8 mouse cellular contexts compared by ENCODE assay signal in the genomic region with DNA sequence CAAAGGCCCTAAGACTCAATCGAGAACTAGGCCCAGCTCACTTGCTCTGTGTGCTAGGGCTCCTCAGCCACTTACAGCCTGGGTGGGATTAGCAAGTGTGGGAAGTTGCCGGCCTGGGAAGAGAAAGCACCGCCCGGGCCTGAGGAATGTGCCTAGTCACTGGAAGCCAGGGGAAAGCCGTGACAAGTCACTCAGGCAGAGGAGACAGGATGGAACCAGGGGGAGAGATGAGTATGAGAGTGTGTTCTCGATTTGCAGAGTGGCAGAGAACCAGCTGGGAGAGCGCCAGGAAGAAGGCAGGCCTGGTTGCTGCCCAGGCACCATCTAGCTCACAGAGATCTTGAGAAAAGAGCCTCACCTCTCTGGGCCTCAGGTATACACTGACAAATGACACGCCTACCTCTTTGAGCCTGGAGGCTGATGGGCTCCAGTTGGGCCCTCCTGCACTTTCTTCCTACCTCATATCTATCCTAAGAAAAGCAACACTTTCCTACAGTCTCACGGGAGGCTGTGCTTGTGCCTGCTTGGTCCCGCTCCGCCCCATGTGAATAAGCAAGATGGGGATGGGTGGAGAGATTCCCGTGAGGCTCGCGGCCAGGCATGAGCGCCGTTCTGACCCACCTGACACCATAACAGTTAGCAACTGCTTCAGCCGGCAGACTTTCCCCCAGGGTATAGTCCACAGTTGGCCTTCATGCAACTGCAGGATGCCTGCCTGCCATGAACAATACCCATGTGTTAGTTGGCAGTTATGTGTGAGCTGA.
DNase-seq lines count a peak whose midpoint lies in the region; ATAC-seq and TF ChIP-seq lines count a peak whose summit lies in the region.

No protein-coding gene starts in this region.

- no peak for DNase-seq in spleen, adult 2 months (ENCODE audit: low read depth in 1 of 2, low spot score in 2 of 2)
- no peak for DNase-seq in spleen, adult 12 weeks (ENCODE audit: low spot score)
- DNase-seq in brain, adult 2 months (ENCODE audit: low read depth, low spot score) = peak; percentile 91
- DNase-seq in forebrain, postnatal 0 days = no peak
- DNase-seq in liver, embryonic 13.5 days = no peak

- H3K9ac ChIP-seq in forebrain, postnatal 0 days = no peak overlapping the region
- peak overlapping the region; percentile 31; the same call in 1 of the 2 replicates for H3K9ac ChIP-seq in intestine, embryonic 16.5 days (ENCODE audit: low read depth, low read length)
- H3K9ac ChIP-seq in liver, embryonic 13.5 days = peak overlapping the region; percentile 44
- no peak overlapping the region; the same call in 1 of the 2 replicates for H3K9ac ChIP-seq in stomach, embryonic 15.5 days

- TF ChIP-seq POLR2A in spleen, adult 2 months (IDR thresholded peaks at IDR 0.05; ENCODE audit: low read depth, low read length) = no peak

- TF ChIP-seq CTCF in spleen, adult 2 months (IDR thresholded peaks at IDR 0.05; ENCODE audit: extremely low read depth, insufficient read depth, insufficient read length, insufficient replicate concordance) = no peak
- no peak for TF ChIP-seq CTCF in forebrain, postnatal 0 days (IDR thresholded peaks at IDR 0.05; ENCODE audit: low read depth)

- WGBS in spleen, adult 2 months = 48% methylated on average over 17 of the region's 17 CpGs
- WGBS in forebrain, postnatal 0 days = 54% methylated on average over 17 of the region's 17 CpGs
- 54% methylated on average over 17 of the region's 17 CpGs for WGBS in intestine, embryonic 16.5 days
- 72% methylated on average over 17 of the region's 17 CpGs for WGBS in liver, embryonic 13.5 days (ENCODE audit: insufficient replicate concordance)
- WGBS in stomach, embryonic 15.5 days = 56% methylated on average over 17 of the region's 17 CpGs

- H3K9me3 ChIP-seq in forebrain, postnatal 0 days (ENCODE audit: low read length) = no peaks in the 10 kb centered on the region
- H3K9me3 ChIP-seq in intestine, embryonic 16.5 days (ENCODE audit: control insufficient read depth, low read length) = no peaks in the 10 kb centered on the region
- H3K9me3 ChIP-seq in liver, embryonic 13.5 days (replicated peaks) = no peaks in the 10 kb centered on the region
- H3K9me3 ChIP-seq in stomach, embryonic 15.5 days = no peaks in the 10 kb centered on the region

- H3K4me3 ChIP-seq in spleen, adult 2 months (ENCODE audit: extremely low read depth, insufficient read depth, insufficient read length) = no peak overlapping the region
- no peak overlapping the region for H3K4me3 ChIP-seq in forebrain, postnatal 0 days (ENCODE audit: low read depth, low read length)
- no peak overlapping the region for H3K4me3 ChIP-seq in intestine, embryonic 16.5 days (ENCODE audit: low read length)
- H3K4me3 ChIP-seq in liver, embryonic 13.5 days (replicated peaks) = no peak overlapping the region
- H3K4me3 ChIP-seq in stomach, embryonic 15.5 days (replicated peaks) = no peak overlapping the region

- no peaks in the 10 kb centered on the region for H3K27me3 ChIP-seq in spleen, adult 2 months (ENCODE audit: control insufficient read depth, insufficient read depth, low read length)
- no peaks in the 10 kb centered on the region for H3K27me3 ChIP-seq in forebrain, postnatal 0 days (ENCODE audit: insufficient read depth, low read length)
- H3K27me3 ChIP-seq in intestine, embryonic 16.5 days (replicated peaks; ENCODE audit: control insufficient read depth, insufficient read depth, low read length) = no peaks in the 10 kb centered on the region
- H3K27me3 ChIP-seq in liver, embryonic 13.5 days = no peaks in the 10 kb centered on the region
- no peaks in the 10 kb centered on the region for H3K27me3 ChIP-seq in stomach, embryonic 15.5 days (replicated peaks)

- ATAC-seq in forebrain, postnatal 0 days = peak; percentile 40; the same call in 1 of the 2 replicates
- ATAC-seq in intestine, embryonic 16.5 days = peak; percentile 54
- no peak for ATAC-seq in liver, embryonic 13.5 days (ENCODE audit: low read depth)
- ATAC-seq in stomach, embryonic 15.5 days (ENCODE audit: insufficient read depth, low FRiP score, low read depth) = 0 out of 2 replicates have a peak, but pooled peaks have one; percentile 8
- no peak for ATAC-seq in erythroid progenitor cell, adult 5-6 weeks (replicated peaks; ENCODE audit: low FRiP score, poor library complexity, severe bottlenecking)

- 0 out of 2 replicates have a peak, but pooled peaks cover 1% of the 10 kb centered on the region for H3K36me3 ChIP-seq in spleen, adult 2 months (ENCODE audit: control insufficient read depth, insufficient read depth, low read length)
- no peaks in the 10 kb centered on the region for H3K36me3 ChIP-seq in forebrain, postnatal 0 days (ENCODE audit: insufficient read depth)
- H3K36me3 ChIP-seq in intestine, embryonic 16.5 days (ENCODE audit: control insufficient read depth, insufficient read depth, low read length) = no peaks in the 10 kb centered on the region
- H3K36me3 ChIP-seq in liver, embryonic 13.5 days = peaks cover 79% of the 10 kb centered on the region
- H3K36me3 ChIP-seq in stomach, embryonic 15.5 days = no peaks in the 10 kb centered on the region

- peak overlapping the region; percentile 90 for H3K27ac ChIP-seq in spleen, adult 2 months (ENCODE audit: insufficient read depth, low read length)
- 0 out of 2 replicates have a peak overlapping the region, but pooled peaks have one; percentile 6 for H3K27ac ChIP-seq in forebrain, postnatal 0 days (ENCODE audit: low read depth, low read length)
- H3K27ac ChIP-seq in intestine, embryonic 16.5 days (ENCODE audit: low read length) = peak overlapping the region; percentile 59
- peak overlapping the region; percentile 92 for H3K27ac ChIP-seq in liver, embryonic 13.5 days
- H3K27ac ChIP-seq in stomach, embryonic 15.5 days = peak overlapping the region; percentile 61

- H3K4me2 ChIP-seq in forebrain, postnatal 0 days (ENCODE audit: low read depth) = no peak overlapping the region
- no peak overlapping the region for H3K4me2 ChIP-seq in intestine, embryonic 16.5 days (ENCODE audit: low read depth, low read length)
- H3K4me2 ChIP-seq in liver, embryonic 13.5 days = peak overlapping the region; percentile 20; the same call in 1 of the 2 replicates
- H3K4me2 ChIP-seq in stomach, embryonic 15.5 days = no peak overlapping the region

- peaks cover 28% of the 10 kb centered on the region for H3K4me1 ChIP-seq in spleen, adult 2 months (ENCODE audit: control insufficient read depth, insufficient read depth, insufficient read length)
- peaks cover 11% of the 10 kb centered on the region; the same call in 1 of the 2 replicates for H3K4me1 ChIP-seq in forebrain, postnatal 0 days (ENCODE audit: insufficient read depth)
- H3K4me1 ChIP-seq in intestine, embryonic 16.5 days (ENCODE audit: control insufficient read depth, insufficient read depth, low read length) = peaks cover 34% of the 10 kb centered on the region
- H3K4me1 ChIP-seq in liver, embryonic 13.5 days (replicated peaks) = peaks cover 90% of the 10 kb centered on the region
- H3K4me1 ChIP-seq in stomach, embryonic 15.5 days = peaks cover 17% of the 10 kb centered on the region

Comparison
In these comparisons a context has a peak if more than half of its experiments do, and no peak if none do; other contexts are left out.
1. H3K27ac ChIP-seq: peak in every context shown above with its lines; median percentile 92 in liver, embryonic 13.5 days; 90 in spleen, adult 2 months; 61 in stomach, embryonic 15.5 days; 59 in intestine, embryonic 16.5 days; 6 in forebrain, postnatal 0 days.
2. ATAC-seq: peak in forebrain, postnatal 0 days (single experiment), intestine, embryonic 16.5 days (single experiment) and stomach, embryonic 15.5 days (single experiment); none in liver, embryonic 13.5 days (single experiment) and erythroid progenitor cell, adult 5-6 weeks (single experiment).
3. H3K9ac ChIP-seq: peak in intestine, embryonic 16.5 days (single experiment) and liver, embryonic 13.5 days (single experiment); none in forebrain, postnatal 0 days (single experiment) and stomach, embryonic 15.5 days (single experiment).